Mouse (Mus musculus): ENCODE measurements around the gene Celsr3. TPM values are rescaled to one million over a fixed set of nuclear protein-coding genes. Genes with fewer than 3 reads are reported as not detected.

The Celsr3 gene
- total RNA-seq (2012; rRNA removed) = 0.12 TPM in 1 of 2 replicates, not detected in the other
- polyA plus RNA-seq (2012; ENCODE audit: insufficient read depth in 1 of 2, insufficient read length in 2 of 2, low read depth in 1 of 2, low replicate concordance in 2 of 2, missing spikeins in 1 of 2) = under 1 TPM in 1 of 2 experiments, not detected in 1; 0.03 TPM

GRCm38 (mm10) chr9:108825820-108826699 is at the start of gene Celsr3:
Celsr3 (plus strand) TSS chr9:108826320.
- H3K36me3 ChIP-seq (ENCODE audit: control insufficient read depth in 1 of 2, insufficient read depth in 2 of 2, low read length in 2 of 2) = no peaks in the 10 kb centered on the region
- no peaks in the 10 kb centered on the region for H3K9me3 ChIP-seq (replicated peaks; ENCODE audit: insufficient read depth, low read length)
- no peaks in the 10 kb centered on the region for H3K4me1 ChIP-seq (ENCODE audit: control insufficient read depth in 1 of 2, insufficient read depth in 2 of 2, low read length in 2 of 2)
- H3K27ac ChIP-seq (ENCODE audit: control insufficient read depth, low read depth, low read length) = no peak within 1 kb of the TSS
- TF ChIP-seq ETS1 (IDR thresholded peaks at IDR 0.05; ENCODE audit: low read depth, low read length) (no peak), GATA1 (IDR thresholded peaks at IDR 0.05; ENCODE audit: low read depth, low read length) (no peak), MYC (IDR thresholded peaks at IDR 0.05; ENCODE audit: low read depth, low read length) (no peak), MEF2A (IDR thresholded peaks at IDR 0.05; ENCODE audit: extremely low read depth, insufficient replicate concordance, low read depth, low read length, poor library complexity, severe bottlenecking) (no peak), RCOR1 (IDR thresholded peaks at IDR 0.05; ENCODE audit: low read depth, low read length) (no peak), MXI1 (IDR thresholded peaks at IDR 0.05; ENCODE audit: low read depth, low read length) (no peak), E2F4 (IDR thresholded peaks at IDR 0.05; ENCODE audit: borderline replicate concordance, low read depth, low read length) (no peak), USF1 (IDR thresholded peaks at IDR 0.05; ENCODE audit: low read depth, low read length) (no peak), MYB (IDR thresholded peaks at IDR 0.05; ENCODE audit: low read depth, low read length) (no peak)
- no peak within 1 kb of the TSS for H3K4me3 ChIP-seq (ENCODE audit: control insufficient read depth in 1 of 2, insufficient read depth in 1 of 2, low read depth in 2 of 2, low read length in 2 of 2)
- DNase-seq (ENCODE audit: low read depth, low spot score) = no peak
- H3K79me2 ChIP-seq (ENCODE audit: control insufficient read depth, insufficient read depth, low read length, poor library complexity) = no peaks in the 10 kb centered on the region
- no peaks in the 10 kb centered on the region; a peak in 1 of 4 replicates for H3K27me3 ChIP-seq (ENCODE audit: control insufficient read depth in 1 of 2, insufficient read depth in 2 of 2, low read length in 2 of 2)
- no peak within 1 kb of the TSS for H3K9ac ChIP-seq (ENCODE audit: control insufficient read depth, low read depth, low read length, poor library complexity, severe bottlenecking)

- no peaks in the 10 kb centered on the region for H3K79me2 ChIP-seq (ENCODE audit: control insufficient read depth, insufficient read depth, low read length, poor library complexity)
- no peak overlapping the region for H3K9ac ChIP-seq (ENCODE audit: control insufficient read depth, low read depth, low read length, poor library complexity, severe bottlenecking)
- TF ChIP-seq MAFK (IDR thresholded peaks at IDR 0.05; ENCODE audit: borderline replicate concordance, low read depth, low read length) (no peak), POLR2AphosphoS2 (IDR thresholded peaks at IDR 0.05; ENCODE audit: low read length) (no peak), POLR2AphosphoS5 (IDR thresholded peaks at IDR 0.05; ENCODE audit: borderline replicate concordance, low read depth, low read length) (no peak), ELF1 (IDR thresholded peaks at IDR 0.05; ENCODE audit: low read depth, low read length) (no peak), MYB (IDR thresholded peaks at IDR 0.05; ENCODE audit: low read depth, low read length) (no peak), MAZ (IDR thresholded peaks at IDR 0.05; ENCODE audit: low read depth, low read length) (no peak), NELFE (IDR thresholded peaks at IDR 0.05; ENCODE audit: low read depth, low read length) (no peak), ZNF384 (IDR thresholded peaks at IDR 0.05; ENCODE audit: low read depth, low read length) (no peak), KAT2A (conservative IDR thresholded peaks at IDR 0.05; ENCODE audit: low read depth, low read length) (no peak), SMC3 (IDR thresholded peaks at IDR 0.05; ENCODE audit: low read depth, low read length) (no peak), GATA1 (IDR thresholded peaks at IDR 0.05; ENCODE audit: low read depth, low read length) (no peak)
- H3K36me3 ChIP-seq (ENCODE audit: control insufficient read depth in 1 of 2, insufficient read depth in 2 of 2, low read length in 2 of 2) = peaks cover 0 to 11% of the 10 kb centered on the region in 2 experiments; a peak in 2 of 4 replicates
- peaks cover 9 to 17% of the 10 kb centered on the region in 2 experiments for H3K4me1 ChIP-seq (ENCODE audit: control insufficient read depth in 1 of 2, insufficient read depth in 2 of 2, low read length in 2 of 2)
- H3K4me3 ChIP-seq (ENCODE audit: control insufficient read depth in 1 of 2, insufficient read depth in 1 of 2, low read depth in 2 of 2, low read length in 2 of 2) = no peak overlapping the region
- no peak overlapping the region for H3K27ac ChIP-seq (ENCODE audit: control insufficient read depth, low read depth, low read length)
- peaks cover 0 to 4% of the 10 kb centered on the region in 2 experiments; a peak in 3 of 4 replicates for H3K27me3 ChIP-seq (ENCODE audit: control insufficient read depth in 1 of 2, insufficient read depth in 2 of 2, low read length in 2 of 2)
- DNase-seq (ENCODE audit: low read depth, low spot score) = peak; percentile 32
- no peaks in the 10 kb centered on the region for H3K9me3 ChIP-seq (replicated peaks; ENCODE audit: insufficient read depth, low read length)
These were observed 49.5 kb upstream of the Celsr3 start for GRCm38 (mm10) chr9:108776614-108777013.
